Mouse (Mus musculus) megakaryocyte-erythroid progenitor cell, adult 5-6 weeks (primary cell): Measurements from ENCODE around the gene Syt11. TPM values are rescaled to one million over a fixed set of nuclear protein-coding genes. Genes with fewer than 3 reads are reported as not detected.
"Not testable (repeated sequence)": the region's sequence is repeated elsewhere in the genome, so short reads cannot be mapped to it uniquely, and the experiment has no call there.

ENCODE experiments used
- ATAC-seq: replicated peaks from 2 replicates; pipeline ENCODE4 v1.8.0; 2016; ENCODE audit warnings: mild to moderate bottlenecking, inconsistent platforms; ENCODE audit not compliant: severe bottlenecking, poor library complexity, low FRiP score, low TSS enrichment
- total RNA-seq, 2 experiments: library from RNA; stranded (forward) in 1 of 2; stranded (reverse) in 1 of 2; fragments of 200-1000, 215-1000 nt in 1 of 2; fragments of >200 nt in 1 of 2; fragmentation: Nextera tagmentation in 1 of 2; gene quantifications; 2 replicates each; pipeline ENCODE4 v1.2.3; 2014 to 2017

Syt11 gene
- total RNA-seq, 2 experiments from 2014 or later = 0.22 to 1.1 TPM

GRCm38 (mm10) chr3:88745534-88745933 lies 29.4 kb downstream of the Syt11 start:
- ATAC-seq = no peak

- no peak for ATAC-seq
These were observed 34.8 kb downstream of the Syt11 start for GRCm38 (mm10) chr3:88740147-88740546.

GRCm38 (mm10) chr3:88738641-88739040 lies 36.3 kb downstream of the Syt11 start:
- peak; percentile 88 for ATAC-seq

- ATAC-seq = no peak
These were observed 38.4 kb downstream of the Syt11 start for GRCm38 (mm10) chr3:88736556-88736955.

- peak; percentile 58 for ATAC-seq
These were observed 55.9 kb downstream of the Syt11 start for GRCm38 (mm10) chr3:88719098-88719497.

GRCm38 (mm10) chr3:88717831-88718230 lies 57.1 kb downstream of the Syt11 start:
- ATAC-seq = no peak

GRCm38 (mm10) chr3:88717198-88717798 lies 57.7 kb downstream of the Syt11 start:
- no peak for ATAC-seq

- ATAC-seq = peak; percentile 96
These were observed 58.4 kb downstream of the Syt11 start, which contains the start of gene Rit1 for GRCm38 (mm10) chr3:88716399-88717197. Rit1 (plus strand) TSS chr3:88716838.

GRCm38 (mm10) chr3:88715716-88716115 lies 59.2 kb downstream of the Syt11 start:
- ATAC-seq = not testable (repeated sequence)

- ATAC-seq = no peak
These were observed 60.2 kb downstream of the Syt11 start for GRCm38 (mm10) chr3:88714725-88715124.

- no peak for ATAC-seq
These were observed 61.3 kb downstream of the Syt11 start for GRCm38 (mm10) chr3:88713709-88714108.

- ATAC-seq = no peak
These were observed 73.7 kb downstream of the Syt11 start for GRCm38 (mm10) chr3:88701222-88701621.

- no peak for ATAC-seq
These were observed 74.7 kb downstream of the Syt11 start for GRCm38 (mm10) chr3:88700247-88700646.

- ATAC-seq = no peak
These were observed 76.1 kb downstream of the Syt11 start for GRCm38 (mm10) chr3:88698834-88699233.

GRCm38 (mm10) chr3:88698051-88698450 lies 76.9 kb downstream of the Syt11 start:
- no peak for ATAC-seq

GRCm38 (mm10) chr3:88695545-88695944 lies 79.4 kb downstream of the Syt11 start:
- ATAC-seq = no peak

Other genes starting within 250 kb of the Syt11 start
- gene Mex3a, start 242.8 kb downstream of the Syt11 start, total RNA-seq (2014; fragmentation: Nextera tagmentation) = 5.4 and 5.6 TPM in 2 replicates
- 3.3 and 7.8 TPM in 2 replicates for gene Mex3a, start 242.8 kb downstream of the Syt11 start, total RNA-seq (2017)
- gene Rab25, start 226.9 kb downstream of the Syt11 start, total RNA-seq (2014; fragmentation: Nextera tagmentation) = not detected in 2 replicates
- gene Rab25, start 226.9 kb downstream of the Syt11 start, total RNA-seq (2017) = 0.14 TPM in 1 of 2 replicates, not detected in the other
- gene Lamtor2, start 222.1 kb downstream of the Syt11 start, total RNA-seq (2014; fragmentation: Nextera tagmentation) = 36.4 and 68.6 TPM in 2 replicates
- 57.0 and 87.8 TPM in 2 replicates for gene Lamtor2, start 222.1 kb downstream of the Syt11 start, total RNA-seq (2017)
- 72.3 and 94.1 TPM in 2 replicates for gene Ubqln4, start 221.4 kb downstream of the Syt11 start, total RNA-seq (2014; fragmentation: Nextera tagmentation)
- 52.5 and 56.0 TPM in 2 replicates for gene Ubqln4, start 221.4 kb downstream of the Syt11 start, total RNA-seq (2017)
- 200 and 308 TPM in 2 replicates for gene Ssr2, start 199.3 kb downstream of the Syt11 start, total RNA-seq (2014; fragmentation: Nextera tagmentation)
- 111 and 165 TPM in 2 replicates for gene Ssr2, start 199.3 kb downstream of the Syt11 start, total RNA-seq (2017)
- 94.6 and 96.0 TPM in 2 replicates for gene Arhgef2, start 169.2 kb downstream of the Syt11 start, total RNA-seq (2014; fragmentation: Nextera tagmentation)
- gene Arhgef2, start 169.2 kb downstream of the Syt11 start, total RNA-seq (2017) = 41.9 and 75.8 TPM in 2 replicates
- gene Rxfp4, start 122.0 kb downstream of the Syt11 start, total RNA-seq (2014; fragmentation: Nextera tagmentation) = not detected in 2 replicates
- not detected in 2 replicates for gene Rxfp4, start 122.0 kb downstream of the Syt11 start, total RNA-seq (2017)
- gene Khdc4, start 89.4 kb downstream of the Syt11 start, total RNA-seq (2014; fragmentation: Nextera tagmentation) = 76.1 and 88.6 TPM in 2 replicates
- 32.0 and 53.1 TPM in 2 replicates for gene Khdc4, start 89.4 kb downstream of the Syt11 start, total RNA-seq (2017)
- 16.7 and 20.0 TPM in 2 replicates for gene Rit1, start 58.3 kb downstream of the Syt11 start, total RNA-seq (2014; fragmentation: Nextera tagmentation)
- 9.6 and 22.3 TPM in 2 replicates for gene Rit1, start 58.3 kb downstream of the Syt11 start, total RNA-seq (2017)
- 42.4 and 51.3 TPM in 2 replicates for gene Gon4l, start 60.1 kb upstream of the Syt11 start, total RNA-seq (2014; fragmentation: Nextera tagmentation)
- gene Gon4l, start 60.1 kb upstream of the Syt11 start, total RNA-seq (2017) = 29.7 and 46.9 TPM in 2 replicates
- 23.7 and 36.2 TPM in 2 replicates for gene Msto1, start 138.8 kb upstream of the Syt11 start, total RNA-seq (2014; fragmentation: Nextera tagmentation)
- 30.0 and 33.5 TPM in 2 replicates for gene Msto1, start 138.8 kb upstream of the Syt11 start, total RNA-seq (2017)
- 41.9 and 49.7 TPM in 2 replicates for gene Ash1l, start 175.5 kb upstream of the Syt11 start, total RNA-seq (2014; fragmentation: Nextera tagmentation)
- gene Ash1l, start 175.5 kb upstream of the Syt11 start, total RNA-seq (2017) = 22.7 and 25.0 TPM in 2 replicates
- gene Dap3, start 176.0 kb upstream of the Syt11 start, total RNA-seq (2014; fragmentation: Nextera tagmentation) = 226 and 303 TPM in 2 replicates
- gene Dap3, start 176.0 kb upstream of the Syt11 start, total RNA-seq (2017) = 98.3 and 153 TPM in 2 replicates